Mouse (Mus musculus): ENCODE results near the gene Prr14l. TPM values are rescaled to one million over a fixed set of nuclear protein-coding genes. Genes with fewer than 3 reads are reported as not detected.

The Prr14l gene
- polyA plus RNA-seq, 1 experiment, result 27.1 TPM

GRCm38 (mm10) chr5:32740138-32740537, 113.9 kb downstream of the Prr14l start:
- no peaks in the 10 kb centered on the region for H3K36me3 ChIP-seq (ENCODE audit: control insufficient read depth, insufficient read depth, low read length)
- no peak overlapping the region for H3K4me3 ChIP-seq (ENCODE audit: control insufficient read depth, insufficient read depth, low read length)
- H3K27ac ChIP-seq (ENCODE audit: control insufficient read depth, insufficient read depth, low read length), result no peak overlapping the region
- peaks cover 19% of the 10 kb centered on the region for H3K4me1 ChIP-seq (replicated peaks; ENCODE audit: control insufficient read depth, insufficient read depth, low read length)
- TF ChIP-seq POLR2A (IDR thresholded peaks at IDR 0.05; ENCODE audit: control insufficient read depth, extremely low read depth, insufficient read depth, low read length, poor library complexity) (no peak), CTCF (IDR thresholded peaks at IDR 0.05; ENCODE audit: borderline replicate concordance, control insufficient read depth, extremely low read depth, insufficient read depth, low read length, poor library complexity) (no peak)
- DNase-seq, result no peak
- H3K27me3 ChIP-seq (ENCODE audit: control insufficient read depth, insufficient read depth, low read length), result no peaks in the 10 kb centered on the region
- 98% methylated on average over 3 of the region's 3 CpGs for WGBS

Other genes starting within 250 kb of the Prr14l start
- 0.51 and 0.59 TPM in 2 replicates for gene Yes1, start 243.1 kb downstream of the Prr14l start, polyA plus RNA-seq (2012; rRNA removed)
- gene Pisd, start 68.6 kb downstream of the Prr14l start, polyA plus RNA-seq (2012; rRNA removed), result 38.1 and 39.8 TPM in 2 replicates
- 26.3 and 30.5 TPM in 2 replicates for gene Gm20671, start 27.1 kb downstream of the Prr14l start, polyA plus RNA-seq (2012; rRNA removed)
- gene Depdc5, start 9.4 kb upstream of the Prr14l start, polyA plus RNA-seq (2012; rRNA removed), result 25.1 and 26.5 TPM in 2 replicates
- 171 and 214 TPM in 2 replicates for gene Ywhah, start 164.6 kb upstream of the Prr14l start, polyA plus RNA-seq (2012; rRNA removed)
- gene Slc5a1, start 250.0 kb upstream of the Prr14l start, polyA plus RNA-seq (2012; rRNA removed), result 0.32 and 0.47 TPM in 2 replicates